Mouse (Mus musculus) lung, postnatal 0 days (tissue): ENCODE data around the gene Tango2. TPM values are rescaled to one million over a fixed set of nuclear protein-coding genes. Genes with fewer than 3 reads are reported as not detected.
A peak's percentile ranks its signal among the peaks of the same experiment; 100 is the strongest.

Experiments
- ATAC-seq: fragments of 200-750 bp; cut with Nextera tagmentation; 2 replicates; pipeline ENCODE4 v1.8.0; 2017; ENCODE audit warnings: moderate library complexity
- DNase-seq: peaks from one replicate; pipeline ENCODE4 v3.0.0-alpha.2; 2016; ENCODE audit warnings: low spot score
- H3K27ac ChIP-seq: fragments of 300-500 bp; sonication (generic); 2 replicates; pipeline ENCODE4 v1.5.1; 2014; ENCODE audit warnings: antibody characterized with exemption, mild to moderate bottlenecking, low read length, mixed read lengths
- H3K27me3 ChIP-seq: fragments of 300-500 bp; sonication (generic); replicated peaks from 2 replicates; pipeline ENCODE4 v1.6.1; 2014; ENCODE audit warnings: low read length, mixed read lengths; ENCODE audit not compliant: insufficient read depth
- H3K36me3 ChIP-seq: fragments of 300-500 bp; sonication (generic); 2 replicates; pipeline ENCODE4 v1.6.1; 2014; ENCODE audit warnings: low read length, mixed read lengths; ENCODE audit not compliant: insufficient read depth
- H3K4me1 ChIP-seq: fragments of 300-500 bp; sonication (generic); 2 replicates; pipeline ENCODE4 v1.6.1; 2014; ENCODE audit warnings: antibody characterized with exemption, low read depth, low read length, mixed read lengths; ENCODE audit not compliant: insufficient read depth
- H3K4me2 ChIP-seq: fragments of 300-500 bp; sonication (generic); replicated peaks from 2 replicates; pipeline ENCODE4 v1.6.1; 2014; ENCODE audit warnings: low read depth, mild to moderate bottlenecking, low read length, moderate library complexity, mixed read lengths
- H3K4me3 ChIP-seq: fragments of 300-500 bp; sonication (generic); 2 replicates; pipeline ENCODE4 v1.5.1; 2014; ENCODE audit warnings: low read depth, low read length
- H3K9ac ChIP-seq: fragments of 300-500 bp; sonication (generic); replicated peaks from 2 replicates; pipeline ENCODE4 v1.6.1; 2014; ENCODE audit warnings: low read depth, mild to moderate bottlenecking
- H3K9me3 ChIP-seq: fragments of 300-500 bp; sonication (generic); 2 replicates; pipeline ENCODE4 v1.6.1; 2016; ENCODE audit warnings: low read length, mixed read lengths
- CTCF ChIP-seq: IDR thresholded peaks from 2 replicates; pipeline ENCODE4 v1.5.1; 2016; ENCODE audit warnings: antibody characterized with exemption, mild to moderate bottlenecking
- EP300 ChIP-seq: IDR thresholded peaks from 2 replicates; pipeline ENCODE4 v1.6.1; 2016; ENCODE audit warnings: antibody characterized with exemption, mild to moderate bottlenecking, control low read depth
- WGBS: fragments of 180-500 bp; shearing (Covaris S2); extraction: QIAGEN DNeasy Blood & Tissue Kit; methylation state at CpG from one replicate; pipeline ENCODE4 v1.1.7; 2014; 5-methylcytosine and 5-hydroxymethylcytosine counted together
- polyA plus RNA-seq: library from polyadenylated mRNA; unstranded; fragments of >200 nt; fragmentation: Nextera tagmentation; extraction: Ambion mirVana; gene quantifications from 2 replicates; pipeline ENCODE4 v1.2.1, GENCODE M21; 2015

The Tango2 gene
- polyA plus RNA-seq, 1 experiment from 2014 or later: 25.2 TPM

DNA sequence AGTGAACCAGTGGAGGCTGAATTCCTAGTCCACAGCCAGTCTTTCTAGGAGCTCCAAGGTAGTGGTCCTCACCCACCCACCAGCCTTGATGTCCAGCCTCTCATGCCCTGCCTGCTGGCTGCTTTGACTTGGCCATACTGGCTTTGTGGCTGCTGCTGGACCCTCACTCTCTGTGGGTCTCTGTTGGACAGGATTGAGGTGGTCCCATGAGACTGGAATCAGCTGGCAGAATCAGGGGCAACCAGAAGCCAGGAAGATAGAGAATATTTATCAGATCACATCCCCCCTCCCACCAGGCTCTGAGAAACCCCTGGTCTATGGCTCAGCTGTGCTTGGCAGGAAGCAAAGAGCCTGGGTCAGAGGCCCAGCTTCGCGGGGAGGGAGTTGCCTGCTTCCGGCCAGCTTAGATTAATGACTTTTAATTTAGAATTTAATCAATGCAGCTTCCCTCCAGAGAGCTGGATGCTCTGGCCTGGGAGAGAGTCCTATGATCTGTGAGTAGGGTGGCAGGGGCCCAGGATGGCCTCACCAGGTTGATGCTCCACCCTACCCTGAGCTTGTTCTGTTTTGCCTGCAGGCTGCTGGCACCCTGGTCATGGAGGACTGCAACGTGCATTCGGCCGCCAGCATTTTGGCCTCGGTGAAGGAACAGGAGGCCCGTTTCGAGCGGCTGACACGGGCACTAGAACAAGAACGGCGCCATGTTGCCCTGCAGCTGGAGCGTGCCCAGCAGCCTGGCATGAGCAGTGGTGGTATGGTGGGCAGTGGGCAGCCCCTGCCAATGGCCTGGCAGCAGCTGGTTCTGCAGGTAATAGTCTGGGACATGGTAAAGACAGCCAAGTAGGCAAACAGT lies 40.9 kb upstream of the Tango2 start:
- no peaks in the 10 kb centered on the region for H3K9me3 ChIP-seq
- H3K27me3 ChIP-seq: no peaks in the 10 kb centered on the region
- 0 out of 2 replicates have a peak overlapping the region, but pooled peaks have one; percentile 49 for H3K27ac ChIP-seq
- no peak overlapping the region for H3K4me3 ChIP-seq
- ATAC-seq: no peak
- no peak overlapping the region for H3K9ac ChIP-seq
- peaks cover 20% of the 10 kb centered on the region; the same call in 1 of the 2 replicates for H3K4me1 ChIP-seq
- no peak overlapping the region for H3K4me2 ChIP-seq
- no peaks in the 10 kb centered on the region for H3K36me3 ChIP-seq
- WGBS: 75% methylated on average over 14 of the region's 14 CpGs
- TF ChIP-seq CTCF (no peak), EP300 (no peak)
- DNase-seq: no peak

- Histone ChIP-seq H3K4me1 (peaks cover 15% of the 10 kb centered on the region; the same call in 1 of the 2 replicates), H3K27me3 (no peaks in the 10 kb centered on the region), H3K36me3 (no peaks in the 10 kb centered on the region), H3K9ac (no peak overlapping the region), H3K4me2 (no peak overlapping the region), H3K27ac (no peak overlapping the region), H3K4me3 (no peak overlapping the region), H3K9me3 (no peaks in the 10 kb centered on the region)
- DNase-seq (no peak), ATAC-seq (no peak)
- TF ChIP-seq CTCF: no peak
- TF ChIP-seq EP300: no peak
- WGBS: 25% methylated on average over 6 of the region's 7 CpGs
These were observed 40.0 kb upstream of the Tango2 start for GRCm38 (mm10) chr16:18387704-18388582.

DNA sequence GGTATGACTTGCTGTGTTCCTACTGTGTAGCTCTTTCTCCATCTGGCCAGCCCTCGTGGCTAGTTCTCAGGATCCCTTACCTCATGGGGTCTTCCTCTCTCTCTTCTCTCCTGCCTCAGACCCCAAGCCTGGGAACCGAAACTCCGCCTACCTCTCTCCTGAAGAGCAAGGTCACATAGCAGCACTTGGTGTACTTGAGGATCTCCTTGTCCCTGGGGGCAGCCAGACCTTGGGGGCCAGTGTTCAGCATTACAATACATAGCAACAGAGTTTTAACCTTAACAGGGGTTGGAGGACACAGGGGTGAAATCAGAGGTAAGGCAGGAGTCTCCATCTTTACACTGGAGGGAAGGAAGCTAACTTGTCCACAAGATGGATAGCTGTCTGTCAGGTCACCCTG lies 39.1 kb upstream of the Tango2 start:
- Histone ChIP-seq H3K9ac (no peak overlapping the region), H3K27me3 (no peaks in the 10 kb centered on the region), H3K9me3 (no peaks in the 10 kb centered on the region), H3K4me1 (peaks cover 15% of the 10 kb centered on the region; the same call in 1 of the 2 replicates), H3K27ac (no peak overlapping the region), H3K4me2 (no peak overlapping the region), H3K36me3 (no peaks in the 10 kb centered on the region), H3K4me3 (no peak overlapping the region)
- WGBS: 50% methylated on average over 3 of the region's 3 CpGs
- no peak for TF ChIP-seq EP300
- no peak for TF ChIP-seq CTCF
- ATAC-seq (no peak), DNase-seq (no peak)

- H3K27ac ChIP-seq: no peak overlapping the region
- no peaks in the 10 kb centered on the region for H3K36me3 ChIP-seq
- no peak overlapping the region for H3K4me2 ChIP-seq
- no peak overlapping the region for H3K4me3 ChIP-seq
- ATAC-seq (no peak), DNase-seq (no peak)
- no peaks in the 10 kb centered on the region for H3K27me3 ChIP-seq
- WGBS: 79% methylated on average over 7 of the region's 7 CpGs
- no peak for TF ChIP-seq EP300
- TF ChIP-seq CTCF: no peak
- peaks cover 15% of the 10 kb centered on the region; the same call in 1 of the 2 replicates for H3K4me1 ChIP-seq
- H3K9me3 ChIP-seq: no peaks in the 10 kb centered on the region
- no peak overlapping the region for H3K9ac ChIP-seq
These were observed 38.5 kb upstream of the Tango2 start for GRCm38 (mm10) chr16:18386451-18386850.

DNA sequence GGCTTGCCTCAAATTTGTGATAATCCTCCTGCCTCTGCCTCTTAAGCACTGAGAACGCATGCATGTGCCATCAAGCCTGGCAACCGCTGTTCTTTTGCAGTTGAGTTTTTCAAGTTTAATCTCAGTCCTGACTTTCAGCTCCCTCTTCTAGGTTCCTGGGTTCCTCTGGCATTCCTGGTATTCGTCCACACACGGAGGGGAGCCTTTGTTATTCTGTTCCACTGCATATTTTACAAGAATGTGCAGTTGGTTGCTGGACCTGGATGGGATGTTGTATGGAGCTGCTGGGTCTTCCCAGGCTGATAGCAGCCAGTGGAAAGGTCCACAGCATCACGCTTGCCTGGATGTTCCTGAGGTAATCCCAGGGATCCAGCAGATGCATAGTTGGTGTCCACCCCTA lies 37.5 kb upstream of the Tango2 start:
- TF ChIP-seq CTCF (no peak), EP300 (no peak)
- Histone ChIP-seq H3K4me3 (no peak overlapping the region), H3K27ac (no peak overlapping the region), H3K9me3 (no peaks in the 10 kb centered on the region), H3K4me2 (no peak overlapping the region), H3K9ac (no peak overlapping the region), H3K4me1 (peaks cover 15% of the 10 kb centered on the region; the same call in 1 of the 2 replicates), H3K36me3 (no peaks in the 10 kb centered on the region), H3K27me3 (no peaks in the 10 kb centered on the region)
- WGBS: 68% methylated on average over 5 of the region's 5 CpGs
- no peak for ATAC-seq
- DNase-seq: no peak

- Histone ChIP-seq H3K9me3 (no peaks in the 10 kb centered on the region), H3K4me2 (no peak overlapping the region), H3K27me3 (no peaks in the 10 kb centered on the region), H3K36me3 (no peaks in the 10 kb centered on the region), H3K4me3 (no peak overlapping the region), H3K27ac (no peak overlapping the region), H3K9ac (no peak overlapping the region), H3K4me1 (peaks cover 15% of the 10 kb centered on the region; the same call in 1 of the 2 replicates)
- WGBS: 82% methylated on average over 8 of the region's 8 CpGs
- no peak for TF ChIP-seq EP300
- TF ChIP-seq CTCF: no peak
- ATAC-seq (no peak), DNase-seq (no peak)
These were observed 36.8 kb upstream of the Tango2 start for GRCm38 (mm10) chr16:18384659-18385058.
